Mouse (Mus musculus): ENCODE results near the gene Ngf.

- no peak for TF ChIP-seq EP300 (IDR thresholded peaks at IDR 0.05; ENCODE audit: low read depth)
- TF ChIP-seq CTCF (IDR thresholded peaks at IDR 0.05; ENCODE audit: low read depth) = no peak
These were observed 8.4 kb downstream of the Ngf start for GRCm38 (mm10) chr3:102477917-102478694.
